Mouse (Mus musculus): ENCODE results near the gene Fastkd5.

DNA sequence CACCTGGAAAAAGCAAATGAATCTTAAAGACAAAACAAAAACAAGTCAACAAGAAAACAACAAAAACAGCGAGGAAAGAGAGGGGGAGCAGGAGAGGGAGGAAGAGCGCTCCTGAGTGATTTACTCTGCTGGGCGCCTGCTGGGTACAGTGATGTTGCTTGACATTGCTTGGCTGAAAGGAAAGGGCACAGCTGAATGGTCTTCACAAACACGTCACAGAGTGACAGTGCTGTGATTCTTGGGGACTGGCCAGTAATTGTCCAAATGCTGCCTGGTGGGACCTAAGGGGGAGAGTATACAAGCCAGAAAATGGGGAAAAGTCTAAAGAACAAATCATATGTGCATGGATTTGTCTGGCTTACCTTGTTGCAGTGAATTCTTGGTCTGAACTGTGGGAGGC lies 27.6 kb downstream of the Fastkd5 start:
- TF ChIP-seq POLR2A (IDR thresholded peaks at IDR 0.05; ENCODE audit: insufficient read length, low read depth) (no peak), MAX (IDR thresholded peaks at IDR 0.05; ENCODE audit: low read depth) (no peak), USF1 (IDR thresholded peaks at IDR 0.05; ENCODE audit: low read depth) (no peak), POLR2AphosphoS2 (IDR thresholded peaks at IDR 0.05; ENCODE audit: insufficient read length, low read depth) (no peak), MYOD1 (IDR thresholded peaks at IDR 0.05; ENCODE audit: control insufficient read depth in 1 of 3, insufficient read length in 2 of 3, low read depth in 2 of 3) (no peak), E2F4 (IDR thresholded peaks at IDR 0.05; ENCODE audit: insufficient read depth) (no peak), MYOG (IDR thresholded peaks at IDR 0.05; ENCODE audit: control insufficient read depth in 1 of 3, insufficient read depth in 1 of 3, insufficient read length in 2 of 3, low read depth in 2 of 3) (no peak), REST (IDR thresholded peaks at IDR 0.05; ENCODE audit: insufficient read depth, insufficient read length) (no peak)

All from myocyte (in vitro differentiated cells).